Mouse (Mus musculus) mesoderm, embryonic 11.5 days (tissue): ENCODE data around the gene Hmgb1.
A peak's percentile ranks its signal among the peaks of the same experiment; 100 is the strongest.

ENCODE experiments used
- DNase-seq: peaks from one replicate; pipeline ENCODE4 v3.0.0-alpha.2; 2012; ENCODE audit warnings: low read depth, low spot score

Gene Hmgb1

GRCm38 (mm10) chr5:149104096-149104725 lies 80.1 kb downstream of the Hmgb1 start:
- no peak for DNase-seq

GRCm38 (mm10) chr5:149101869-149102268 lies 82.4 kb downstream of the Hmgb1 start:
- DNase-seq: no peak

- no peak for DNase-seq
Observed at GRCm38 (mm10) chr5:149100091-149100490, 84.2 kb downstream of the Hmgb1 start.

- no peak for DNase-seq
Observed at GRCm38 (mm10) chr5:149099009-149099408, 85.3 kb downstream of the Hmgb1 start.

GRCm38 (mm10) chr5:149097841-149098240 lies 86.4 kb downstream of the Hmgb1 start:
- no peak for DNase-seq

- DNase-seq: no peak
Observed at GRCm38 (mm10) chr5:149096284-149096683, 88.0 kb downstream of the Hmgb1 start.

- no peak for DNase-seq
Observed at GRCm38 (mm10) chr5:149092926-149093325, 91.4 kb downstream of the Hmgb1 start.

GRCm38 (mm10) chr5:149092526-149092925 lies 91.8 kb downstream of the Hmgb1 start:
- no peak for DNase-seq

GRCm38 (mm10) chr5:149091256-149091655 lies 93.0 kb downstream of the Hmgb1 start:
- no peak for DNase-seq

GRCm38 (mm10) chr5:149089860-149090259 lies 94.4 kb downstream of the Hmgb1 start:
- DNase-seq: no peak

GRCm38 (mm10) chr5:149089456-149089855 lies 94.8 kb downstream of the Hmgb1 start:
- no peak for DNase-seq

- DNase-seq: no peak
Observed at GRCm38 (mm10) chr5:149088891-149089290, 95.4 kb downstream of the Hmgb1 start.

- no peak for DNase-seq
Observed at GRCm38 (mm10) chr5:149088149-149088548, 96.1 kb downstream of the Hmgb1 start.

- no peak for DNase-seq
Observed at GRCm38 (mm10) chr5:149086382-149087244, 97.7 kb downstream of the Hmgb1 start.

- DNase-seq: no peak
Observed at GRCm38 (mm10) chr5:149080466-149080865, 103.8 kb downstream of the Hmgb1 start.

- no peak for DNase-seq
Observed at GRCm38 (mm10) chr5:149079758-149080150, 104.5 kb downstream of the Hmgb1 start.

GRCm38 (mm10) chr5:149079018-149079757 lies 105.1 kb downstream of the Hmgb1 start:
- DNase-seq: peak; percentile 47

GRCm38 (mm10) chr5:149077136-149077535 lies 107.2 kb downstream of the Hmgb1 start:
- no peak for DNase-seq

GRCm38 (mm10) chr5:149071546-149071945 lies 112.7 kb downstream of the Hmgb1 start:
- DNase-seq: no peak

- DNase-seq: no peak
Observed at GRCm38 (mm10) chr5:149068745-149069144, 115.5 kb downstream of the Hmgb1 start.

- no peak for DNase-seq
Observed at GRCm38 (mm10) chr5:149068247-149068740, 116.0 kb downstream of the Hmgb1 start.

GRCm38 (mm10) chr5:149067501-149067961 lies 116.8 kb downstream of the Hmgb1 start:
- DNase-seq: no peak
